Mouse (Mus musculus): ENCODE data around the gene Zswim2. TPM values are rescaled to one million over a fixed set of nuclear protein-coding genes. Genes with fewer than 3 reads are reported as not detected.

Gene Zswim2
- polyA plus RNA-seq, 1 experiment from 2014 or later: not detected

DNA sequence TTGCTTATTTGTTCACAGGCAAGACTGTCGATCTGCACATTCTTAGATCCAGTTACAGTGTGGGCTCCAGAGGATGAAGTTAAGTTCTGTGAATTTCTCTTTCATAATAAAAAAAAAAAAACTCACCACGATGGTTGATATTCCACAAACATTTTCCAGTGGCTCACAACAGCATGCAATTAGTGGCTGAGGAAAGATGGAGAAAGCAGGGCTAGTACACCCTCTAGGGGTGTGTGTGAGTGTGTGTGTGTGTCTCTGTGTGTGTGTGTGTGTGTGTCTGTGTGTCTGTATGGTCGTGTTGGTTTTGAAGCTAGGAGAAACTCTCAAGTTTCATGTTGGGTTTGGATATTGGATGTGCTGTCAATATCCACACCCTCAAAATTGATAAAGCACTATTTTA, 350 bp upstream of the Zswim2 start:
- no peaks in the 10 kb centered on the region for H3K27me3 ChIP-seq (ENCODE audit: control insufficient read depth, insufficient read depth, low read depth, low read length)
- H3K4me2 ChIP-seq (ENCODE audit: low read length): peak overlapping the region; percentile 72
- no peak overlapping the region for H3K9ac ChIP-seq (ENCODE audit: low read depth, low read length)
- H3K36me3 ChIP-seq (ENCODE audit: control insufficient read depth, insufficient read depth, low read length): no peaks in the 10 kb centered on the region
- peaks cover 6% of the 10 kb centered on the region; the same call in 1 of the 2 replicates for H3K4me1 ChIP-seq (ENCODE audit: control insufficient read depth, insufficient read depth, low read length)
- no peaks in the 10 kb centered on the region for H3K9me3 ChIP-seq (replicated peaks; ENCODE audit: control insufficient read depth, low read length, poor library complexity, severe bottlenecking)
- no peak overlapping the region for H3K27ac ChIP-seq (ENCODE audit: low read length)
- H3K4me3 ChIP-seq (ENCODE audit: low read depth, low read length): peak overlapping the region; percentile 42
- WGBS: 22% methylated on average over 3 of the region's 3 CpGs
- peak; percentile 70 for ATAC-seq

- Histone ChIP-seq H3K4me3 (ENCODE audit: low read depth, low read length) (no peak overlapping the region), H3K27ac (ENCODE audit: low read length) (no peak overlapping the region), H3K9me3 (replicated peaks; ENCODE audit: control insufficient read depth, low read length, poor library complexity, severe bottlenecking) (no peaks in the 10 kb centered on the region), H3K4me1 (ENCODE audit: control insufficient read depth, insufficient read depth, low read length) (no peaks in the 10 kb centered on the region), H3K27me3 (ENCODE audit: control insufficient read depth, insufficient read depth, low read depth, low read length) (no peaks in the 10 kb centered on the region), H3K4me2 (ENCODE audit: low read length) (no peak overlapping the region), H3K36me3 (ENCODE audit: control insufficient read depth, insufficient read depth, low read length) (no peaks in the 10 kb centered on the region), H3K9ac (ENCODE audit: low read depth, low read length) (no peak overlapping the region)
- ATAC-seq: no peak
- 31% methylated on average over 2 of the region's 2 CpGs for WGBS
These were observed 11.4 kb downstream of the Zswim2 start for GRCm38 (mm10) chr2:83929478-83930088.

- Histone ChIP-seq H3K9ac (ENCODE audit: low read depth, low read length) (no peak overlapping the region), H3K9me3 (replicated peaks; ENCODE audit: control insufficient read depth, low read length, poor library complexity, severe bottlenecking) (no peaks in the 10 kb centered on the region), H3K36me3 (ENCODE audit: control insufficient read depth, insufficient read depth, low read length) (no peaks in the 10 kb centered on the region), H3K4me1 (ENCODE audit: control insufficient read depth, insufficient read depth, low read length) (no peaks in the 10 kb centered on the region), H3K27me3 (ENCODE audit: control insufficient read depth, insufficient read depth, low read depth, low read length) (no peaks in the 10 kb centered on the region), H3K4me2 (ENCODE audit: low read length) (no peak overlapping the region), H3K4me3 (ENCODE audit: low read depth, low read length) (no peak overlapping the region), H3K27ac (ENCODE audit: low read length) (no peak overlapping the region)
- ATAC-seq: no peak
- WGBS: 80% methylated on average over 2 of the region's 2 CpGs
These were observed 39.0 kb downstream of the Zswim2 start for GRCm38 (mm10) chr2:83901896-83902540.

DNA sequence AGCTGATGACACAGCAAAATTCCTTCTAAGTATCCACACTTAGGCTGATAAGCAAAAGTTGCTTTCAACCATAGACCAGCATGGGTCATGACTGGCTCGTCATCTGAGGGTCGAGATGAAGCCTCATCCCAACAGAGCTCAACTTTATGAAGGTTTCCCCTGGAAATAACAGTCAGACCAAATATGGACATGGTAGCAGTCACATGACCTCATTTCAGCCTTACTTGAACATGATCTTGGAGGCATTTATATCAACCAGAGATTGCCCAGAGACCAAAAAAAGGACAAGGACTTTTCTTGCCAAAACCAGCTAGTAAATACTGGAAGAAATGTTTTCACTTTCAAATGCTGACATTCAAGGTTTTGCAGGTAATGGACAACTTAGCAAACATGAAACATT, 47.3 kb downstream of the Zswim2 start:
- no peak overlapping the region for H3K4me3 ChIP-seq (ENCODE audit: low read depth, low read length)
- H3K4me1 ChIP-seq (ENCODE audit: control insufficient read depth, insufficient read depth, low read length): no peaks in the 10 kb centered on the region
- no peaks in the 10 kb centered on the region for H3K9me3 ChIP-seq (replicated peaks; ENCODE audit: control insufficient read depth, low read length, poor library complexity, severe bottlenecking)
- H3K27me3 ChIP-seq (ENCODE audit: control insufficient read depth, insufficient read depth, low read depth, low read length): no peaks in the 10 kb centered on the region
- no peak overlapping the region for H3K9ac ChIP-seq (ENCODE audit: low read depth, low read length)
- H3K36me3 ChIP-seq (ENCODE audit: control insufficient read depth, insufficient read depth, low read length): no peaks in the 10 kb centered on the region
- WGBS: 96% methylated on average over 2 of the region's 2 CpGs
- no peak overlapping the region for H3K4me2 ChIP-seq (ENCODE audit: low read length)
- no peak overlapping the region for H3K27ac ChIP-seq (ENCODE audit: low read length)
- ATAC-seq: no peak

- Histone ChIP-seq H3K9ac (ENCODE audit: low read depth, low read length) (no peak overlapping the region), H3K4me3 (ENCODE audit: low read depth, low read length) (no peak overlapping the region), H3K4me1 (ENCODE audit: control insufficient read depth, insufficient read depth, low read length) (no peaks in the 10 kb centered on the region), H3K4me2 (ENCODE audit: low read length) (no peak overlapping the region), H3K36me3 (ENCODE audit: control insufficient read depth, insufficient read depth, low read length) (peaks cover 16% of the 10 kb centered on the region), H3K9me3 (replicated peaks; ENCODE audit: control insufficient read depth, low read length, poor library complexity, severe bottlenecking) (no peaks in the 10 kb centered on the region), H3K27me3 (ENCODE audit: control insufficient read depth, insufficient read depth, low read depth, low read length) (no peaks in the 10 kb centered on the region), H3K27ac (ENCODE audit: low read length) (no peak overlapping the region)
- 85% methylated on average over 6 of the region's 6 CpGs for WGBS
- no peak for ATAC-seq
These were observed 57.1 kb downstream of the Zswim2 start for GRCm38 (mm10) chr2:83883850-83884420.

Other genes with a start within 250 kb of the Zswim2 start
- gene Itgav, start 216.8 kb downstream of the Zswim2 start, polyA plus RNA-seq (2015; fragmentation: Nextera tagmentation; extraction: Ambion mirVana): 19.9 and 20.5 TPM in 2 replicates
- 87.2 and 94.6 TPM in 2 replicates for gene Fam171b, start 128.6 kb downstream of the Zswim2 start, polyA plus RNA-seq (2015; fragmentation: Nextera tagmentation; extraction: Ambion mirVana)
- gene Gm13698, start 14.5 kb upstream of the Zswim2 start, polyA plus RNA-seq (2015; fragmentation: Nextera tagmentation; extraction: Ambion mirVana): not detected in 2 replicates
- not detected in 2 replicates for gene Gm13693, start 20.3 kb upstream of the Zswim2 start, polyA plus RNA-seq (2015; fragmentation: Nextera tagmentation; extraction: Ambion mirVana)
- gene Gm13695, start 26.1 kb upstream of the Zswim2 start, polyA plus RNA-seq (2015; fragmentation: Nextera tagmentation; extraction: Ambion mirVana): not detected in 2 replicates
- not detected in 2 replicates for gene Gm13696, start 31.9 kb upstream of the Zswim2 start, polyA plus RNA-seq (2015; fragmentation: Nextera tagmentation; extraction: Ambion mirVana)
- not detected in 2 replicates for gene Gm13694, start 37.7 kb upstream of the Zswim2 start, polyA plus RNA-seq (2015; fragmentation: Nextera tagmentation; extraction: Ambion mirVana)
- gene Gm13697, start 43.5 kb upstream of the Zswim2 start, polyA plus RNA-seq (2015; fragmentation: Nextera tagmentation; extraction: Ambion mirVana): not detected in 2 replicates
- not detected in 2 replicates for gene Gm13691, start 49.3 kb upstream of the Zswim2 start, polyA plus RNA-seq (2015; fragmentation: Nextera tagmentation; extraction: Ambion mirVana)

All from midbrain, embryonic 16.5 days (tissue).